Mouse (Mus musculus): ENCODE results near the gene 9130213A22Rik.

DNA sequence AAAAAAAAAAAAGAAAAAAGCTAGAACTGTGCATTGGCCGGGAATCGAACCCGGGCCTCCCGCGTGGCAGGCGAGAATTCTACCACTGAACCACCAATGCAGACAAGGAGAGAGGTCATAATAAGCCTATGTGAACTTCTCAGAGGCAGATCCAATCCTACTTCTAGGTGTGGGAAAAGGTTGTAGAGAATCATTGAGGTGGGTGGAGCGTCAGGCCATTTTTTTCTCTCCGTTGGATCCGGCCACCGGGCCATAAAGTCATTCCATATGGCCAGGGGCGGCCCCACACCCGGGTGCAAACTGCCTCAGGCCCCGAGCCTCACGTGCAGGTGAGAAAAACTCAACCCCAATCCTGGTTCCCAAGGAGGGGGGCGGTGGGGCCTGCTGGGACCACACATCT, 3.6 kb downstream of the 9130213A22Rik start:
- TF ChIP-seq EP300 (IDR thresholded peaks at IDR 0.05; ENCODE audit: low read depth) = 0 out of 2 replicates have a peak, but pooled peaks have one; percentile 17
- no peak for TF ChIP-seq CTCF (IDR thresholded peaks at IDR 0.05; ENCODE audit: low read depth)
